Mouse (Mus musculus): ENCODE measurements around the gene St6gal1.

GRCm38 (mm10) chr16:23201498-23201897 lies 23.0 kb upstream of the St6gal1 start:
- TF ChIP-seq CTCF (conservative IDR thresholded peaks at IDR 0.05; ENCODE audit: low read length) (no peak), POU5F1 (IDR thresholded peaks at IDR 0.05; ENCODE audit: borderline replicate concordance, low read length) (no peak)
